Mouse (Mus musculus): ENCODE results near the gene Platr17.

Platr17 gene

GRCm38 (mm10) chr17:33932970-33933369, 28.0 kb downstream of the Platr17 start:
- in situ Hi-C loops (cut with MboI, MseI) = loop anchor here (5.0 to 10.0 kb wide), 2 partner anchors 41 to 972 kb away; partner anchors contain the start of gene Kifc1

DNA sequence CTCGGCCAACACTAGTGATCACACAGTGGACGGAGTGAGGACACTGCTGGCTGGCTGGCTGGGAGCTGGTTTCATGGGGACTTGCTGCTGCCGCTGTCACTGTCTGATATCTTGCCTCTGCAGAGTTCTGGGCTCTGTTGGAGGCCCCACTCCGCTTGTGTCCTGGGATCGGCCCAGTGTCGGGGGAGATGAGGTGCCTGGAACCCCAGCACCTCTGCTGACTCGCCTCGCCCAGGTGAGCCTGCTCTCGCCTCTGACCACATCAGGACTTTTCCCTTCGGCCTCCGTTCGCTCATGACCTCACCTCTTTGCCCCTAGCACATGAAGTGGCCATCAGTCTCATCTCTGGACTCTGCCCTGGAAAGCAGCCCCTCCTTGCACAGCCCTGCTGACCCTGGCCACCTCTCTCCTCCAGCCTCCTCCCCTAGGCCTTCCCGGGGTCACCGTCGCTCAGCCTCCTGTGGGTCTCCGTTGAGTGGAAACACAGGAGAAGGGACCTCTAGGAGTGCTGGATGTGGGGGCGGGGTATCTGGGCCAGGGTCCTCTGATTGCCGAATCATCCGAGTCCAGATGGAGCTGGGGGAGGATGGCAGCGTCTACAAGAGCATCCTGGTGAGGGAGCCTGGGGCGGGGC, 30.6 kb downstream of the Platr17 start:
- in situ Hi-C loops (cut with MboI, MseI) = loop anchor here (10.0 kb wide), 1 partner anchor 969 kb away; no protein-coding TSS in a partner anchor

DNA sequence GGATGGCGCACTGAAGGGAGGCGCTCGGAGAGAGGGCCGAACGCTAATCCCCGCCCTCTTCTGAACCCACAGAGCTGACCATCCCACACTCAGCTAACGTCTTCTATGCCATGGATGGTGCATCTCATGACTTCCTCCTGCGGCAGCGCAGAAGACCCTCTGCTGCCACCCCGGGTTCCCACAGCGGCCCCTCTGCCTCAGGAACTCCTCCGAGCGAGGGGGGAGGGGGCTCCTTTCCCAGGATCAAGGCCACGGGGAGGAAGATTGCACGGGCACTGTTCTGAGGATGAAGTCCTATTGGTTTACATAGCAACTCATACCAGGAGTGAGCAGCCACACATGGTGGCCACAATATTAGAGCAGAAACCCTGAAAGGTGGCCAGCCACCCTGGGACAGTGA, 32.1 kb downstream of the Platr17 start:
- in situ Hi-C loops (cut with MboI, MseI) = loop anchor here (10.0 kb wide), 1 partner anchor 968 kb away; no protein-coding TSS in a partner anchor

GRCm38 (mm10) chr17:33938783-33939182, 33.8 kb downstream of the Platr17 start:
- in situ Hi-C loops (cut with MboI, MseI) = loop anchor here (10.0 kb wide), 1 partner anchor 966 kb away; no protein-coding TSS in a partner anchor

- in situ Hi-C loops (cut with MboI, MseI) = no loop called here
These were observed 35.4 kb downstream of the Platr17 start, which contains the start of the genes Pfdn6 and Wdr46 for GRCm38 (mm10) chr17:33940206-33940805. Gene Pfdn6 (minus strand): TSS chr17:33940343. Gene Wdr46 (plus strand): TSS chr17:33940660.

DNA sequence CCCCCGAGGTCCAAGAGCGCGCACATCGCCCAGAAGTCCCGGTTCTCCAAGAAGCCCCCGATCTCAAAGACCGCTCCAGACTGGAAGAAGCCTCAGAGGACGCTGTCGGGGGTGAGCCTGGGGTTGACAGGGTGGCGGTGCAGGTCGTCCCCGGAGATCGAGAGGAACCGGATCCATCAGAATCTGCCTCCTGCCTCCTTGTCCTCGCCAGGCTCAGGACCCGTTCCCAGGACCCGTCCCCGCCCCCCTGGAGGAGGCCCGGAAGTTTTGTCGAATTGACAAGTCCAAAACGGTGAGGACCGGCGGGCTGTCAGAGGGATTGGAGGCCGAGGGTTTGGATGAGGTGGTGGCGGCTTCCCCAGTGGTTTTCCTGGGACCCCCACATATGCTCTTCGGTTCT, 36.0 kb downstream of the Platr17 start:
- in situ Hi-C loops (cut with MboI, MseI) = no loop called here

- in situ Hi-C loops (cut with MboI, MseI) = no loop called here
These were observed 36.4 kb downstream of the Platr17 start for GRCm38 (mm10) chr17:33941381-33941780.

- in situ Hi-C loops (cut with MboI, MseI) = no loop called here
These were observed 38.5 kb downstream of the Platr17 start for GRCm38 (mm10) chr17:33943454-33943853.

- in situ Hi-C loops (cut with MboI, MseI) = no loop called here
These were observed 42.6 kb downstream of the Platr17 start for GRCm38 (mm10) chr17:33947430-33948089.

DNA sequence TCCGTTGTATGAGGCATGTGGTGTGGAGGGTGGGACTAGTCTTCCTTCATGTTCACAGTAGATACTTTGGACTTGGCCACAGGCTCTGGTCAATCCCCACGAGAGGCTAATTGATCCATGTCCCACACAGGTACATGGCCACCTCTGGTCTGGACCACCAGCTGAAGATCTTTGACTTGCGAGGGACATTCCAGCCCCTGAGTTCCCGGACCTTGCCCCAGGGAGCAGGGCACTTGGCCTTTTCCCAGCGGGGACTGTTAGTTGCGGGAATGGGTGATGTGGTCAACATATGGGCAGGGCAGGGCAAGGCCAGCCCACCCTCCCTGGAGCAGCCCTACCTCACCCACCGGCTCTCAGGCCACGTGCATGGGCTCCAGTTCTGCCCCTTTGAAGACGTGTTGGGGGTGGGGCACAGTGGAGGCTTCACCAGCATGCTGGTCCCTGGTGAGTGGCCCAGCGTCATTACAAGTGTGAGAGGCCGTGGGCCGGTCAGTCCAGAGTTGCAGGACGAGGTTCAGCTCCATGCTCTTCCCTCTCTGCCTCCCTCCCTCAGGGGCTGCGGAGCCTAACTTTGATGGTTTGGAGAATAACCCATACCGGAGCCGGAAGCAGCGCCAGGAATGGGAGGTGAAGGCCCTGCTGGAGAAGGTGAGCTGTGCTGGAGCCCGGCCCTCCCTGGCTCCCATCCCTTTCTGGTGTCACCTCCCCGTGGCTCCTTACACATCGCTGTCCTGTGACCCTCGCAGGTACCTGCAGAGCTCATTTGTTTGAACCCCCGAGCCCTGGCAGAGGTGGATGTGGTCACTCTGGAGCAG, 43.4 kb downstream of the Platr17 start:
- in situ Hi-C loops (cut with MboI, MseI) = no loop called here

DNA sequence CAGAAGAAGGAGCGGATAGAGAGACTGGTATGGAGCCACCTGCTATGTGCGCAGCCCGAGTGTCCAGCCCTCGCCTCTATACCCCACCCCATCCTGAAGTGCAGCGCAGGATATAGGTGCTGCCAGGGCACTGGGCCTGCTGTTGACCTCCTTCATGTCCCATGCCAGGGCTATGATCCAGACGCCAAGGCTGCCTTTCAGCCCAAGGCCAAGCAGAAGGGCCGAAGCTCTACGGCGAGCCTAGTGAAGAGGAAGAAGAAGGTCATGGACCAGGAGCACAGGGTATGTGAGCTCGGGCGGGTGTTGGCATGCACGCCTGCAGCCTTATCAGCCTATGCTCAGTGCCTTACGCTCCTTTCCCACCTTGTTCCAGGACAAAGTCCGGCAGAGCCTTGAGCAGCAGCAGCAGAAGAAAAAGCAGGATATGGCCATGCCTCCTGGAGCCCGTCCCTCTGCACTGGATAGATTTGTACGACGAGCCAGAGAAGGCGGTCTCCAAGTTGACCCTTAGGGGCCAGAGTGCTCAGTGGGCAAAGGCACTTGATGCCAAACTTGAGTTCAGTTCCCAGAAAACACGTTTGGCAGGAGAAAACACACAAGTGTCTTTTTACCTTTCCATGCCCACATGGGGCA, 44.1 kb downstream of the Platr17 start:
- in situ Hi-C loops (cut with MboI, MseI) = no loop called here

DNA sequence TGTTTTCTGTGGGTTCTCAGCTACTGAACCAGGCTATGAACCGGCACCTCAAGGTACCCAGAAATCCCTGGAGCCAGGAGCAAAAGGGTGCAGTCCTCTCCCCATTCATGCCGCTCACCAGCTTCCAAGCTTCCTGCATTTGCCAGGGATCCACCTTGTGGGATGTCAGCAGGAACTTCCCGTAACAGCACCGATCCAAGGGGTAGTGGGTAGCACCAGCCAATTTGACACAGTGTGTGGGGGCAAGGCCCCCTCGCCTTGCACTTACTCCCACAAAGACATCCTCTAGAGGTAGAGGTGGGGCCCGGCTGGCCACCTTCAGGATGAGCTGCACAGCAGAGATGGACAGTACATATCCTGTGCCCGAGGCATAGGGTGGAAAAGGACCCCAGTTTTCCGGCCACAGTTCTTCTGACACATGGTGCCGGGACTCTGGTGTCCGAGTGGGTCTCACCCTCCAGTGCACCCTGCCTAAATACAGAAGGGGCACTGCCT, 45.2 kb downstream of the Platr17 start:
- in situ Hi-C loops (cut with MboI, MseI) = loop anchor here (5.0 kb wide), 1 partner anchor 47 kb away; no protein-coding TSS in a partner anchor

DNA sequence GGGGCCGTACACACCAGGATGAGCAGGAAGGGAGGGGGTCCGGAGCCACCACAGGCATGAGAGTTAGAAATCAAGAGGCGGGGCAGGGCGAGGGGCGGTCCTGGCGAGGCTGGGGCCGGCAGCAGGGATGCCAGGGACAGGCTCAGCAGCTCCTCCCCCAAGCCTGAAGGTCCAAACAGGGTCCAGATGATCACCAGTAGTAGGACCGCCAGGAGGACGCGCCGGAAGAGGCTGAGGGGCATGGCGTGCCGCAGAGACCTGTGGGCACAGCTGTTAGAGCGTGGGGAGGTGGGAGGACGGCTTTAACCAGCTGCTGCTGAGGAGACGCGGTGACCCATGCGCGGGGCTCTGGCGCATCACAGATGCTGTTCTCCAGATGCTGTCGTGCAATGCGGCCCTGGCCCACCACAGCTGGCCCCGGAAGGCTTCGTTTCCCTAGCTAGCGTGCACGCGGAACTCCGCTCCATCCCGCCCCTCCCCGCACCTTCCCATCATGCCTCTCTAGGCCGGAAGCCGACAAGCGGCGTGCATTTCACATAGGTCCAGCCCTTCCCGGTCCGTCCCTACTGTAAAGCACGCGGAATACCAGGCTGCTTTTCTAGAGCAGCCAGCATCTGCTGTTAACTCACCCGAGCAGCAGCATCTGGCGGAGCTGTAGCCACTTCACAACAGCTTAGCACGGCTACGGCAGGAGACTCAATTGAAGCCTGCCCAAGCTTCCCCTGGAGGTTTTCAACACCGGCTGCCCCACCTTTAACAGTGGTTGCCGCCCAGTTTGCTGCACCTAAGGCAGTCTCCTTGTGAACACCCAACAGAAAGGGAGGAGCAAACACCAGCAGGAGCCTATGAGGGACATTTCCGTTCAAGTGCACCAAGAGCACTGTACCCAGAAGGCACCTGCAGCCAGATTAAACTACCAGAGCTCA, 46.3 kb downstream of the Platr17 start, which contains the start of gene B3galt4:
Gene B3galt4, minus strand, starts transcription at position 468 of the 926 bp plus-strand sequence.
- in situ Hi-C loops (cut with MboI, MseI) = loop anchor here (5.0 kb wide), 1 partner anchor 46 kb away; no protein-coding TSS in a partner anchor

GRCm38 (mm10) chr17:33952015-33952414, 47.1 kb downstream of the Platr17 start:
- in situ Hi-C loops (cut with MboI, MseI) = loop anchor here (5.0 kb wide), 1 partner anchor 45 kb away; no protein-coding TSS in a partner anchor

- in situ Hi-C loops (cut with MboI, MseI) = loop anchor here (5.0 kb wide), 1 partner anchor 44 kb away; no protein-coding TSS in a partner anchor
These were observed 47.9 kb downstream of the Platr17 start for GRCm38 (mm10) chr17:33952879-33953278.

GRCm38 (mm10) chr17:33953310-33953709, 48.4 kb downstream of the Platr17 start:
- in situ Hi-C loops (cut with MboI, MseI) = loop anchor here (5.0 kb wide), 1 partner anchor 44 kb away; no protein-coding TSS in a partner anchor

GRCm38 (mm10) chr17:33953961-33954565, 49.1 kb downstream of the Platr17 start:
- in situ Hi-C loops (cut with MboI, MseI) = loop anchor here (5.0 kb wide), 1 partner anchor 43 kb away; no protein-coding TSS in a partner anchor

- in situ Hi-C loops (cut with MboI, MseI) = loop anchor here (5.0 kb wide), 2 partner anchors 42 to 67 kb away; partner anchors contain the start of gene Ring1
These were observed 50.0 kb downstream of the Platr17 start for GRCm38 (mm10) chr17:33954646-33955554.
